ENCODE assay signal across 16 mouse cellular contexts in genomic region chr1:23272077-23272476, GRCm38 (mm10).
DNase-seq lines count a peak whose midpoint lies in the region; ATAC-seq and TF ChIP-seq lines count a peak whose summit lies in the region.
"Had no signal": no experiment of that assay in that cellular context is flagged by ENCODE, and none has a peak within 500 bp of the region (broad histone marks: within the 10 kb centered on the region; RNA-seq: fewer than 3 reads in every experiment).

No protein-coding gene starts in this region.

- H3K4me2 ChIP-seq in heart, embryonic 12.5 days: peak overlapping the region; percentile 41
- H3K4me2 ChIP-seq in lung, embryonic 16.5 days (ENCODE audit: low read depth, low read length): peak overlapping the region; percentile 36
- H3K4me2 ChIP-seq: hindbrain, embryonic 13.5 days; limb, embryonic 12.5 days; liver, embryonic 13.5 days; midbrain, embryonic 13.5 days had no signal

- peaks cover 6% of the 10 kb centered on the region; the same call in 1 of the 2 replicates for H3K36me3 ChIP-seq in heart, embryonic 12.5 days
- peaks cover 2% of the 10 kb centered on the region; the same call in 1 of the 2 replicates for H3K36me3 ChIP-seq in kidney, adult 2 months (ENCODE audit: control insufficient read depth, insufficient read depth, low read length)
- H3K36me3 ChIP-seq in lung, embryonic 16.5 days (ENCODE audit: control insufficient read depth, insufficient read depth, low read length): no peaks in the 10 kb centered on the region
- H3K36me3 ChIP-seq: hindbrain, embryonic 13.5 days had no signal

- TF ChIP-seq CTCF in kidney, adult 2 months (conservative IDR thresholded peaks at IDR 0.05; ENCODE audit: insufficient read depth, insufficient read length, low read depth, low read length): no peak

- peak overlapping the region; percentile 6; the same call in 1 of the 2 replicates for H3K4me3 ChIP-seq in heart, embryonic 12.5 days
- peak overlapping the region; percentile 66 for H3K4me3 ChIP-seq in kidney, adult 2 months (ENCODE audit: insufficient read depth, low read depth, low read length)
- no peak overlapping the region for H3K4me3 ChIP-seq in lung, embryonic 16.5 days (ENCODE audit: low read length)
- H3K4me3 ChIP-seq: hindbrain, embryonic 13.5 days; limb, embryonic 12.5 days; liver, embryonic 13.5 days; midbrain, embryonic 13.5 days had no signal

- no peaks in the 10 kb centered on the region for H3K9me3 ChIP-seq in heart, embryonic 12.5 days (replicated peaks)
- no peaks in the 10 kb centered on the region for H3K9me3 ChIP-seq in lung, embryonic 16.5 days (ENCODE audit: control insufficient read depth, low read length)
- H3K9me3 ChIP-seq: hindbrain, embryonic 13.5 days; limb, embryonic 12.5 days; liver, embryonic 13.5 days; midbrain, embryonic 13.5 days had no signal

- DNase-seq in heart, adult 11 months: no peak
- DNase-seq in kidney, adult 2 months: no peak
- no peak for DNase-seq in kidney, adult 18-20 months
- DNase-seq in lung, adult 18-20 months: no peak
- peak; percentile 45 for DNase-seq in lung, postnatal 36 days
- no peak for DNase-seq in spleen, adult 12 weeks (ENCODE audit: low spot score)
- DNase-seq: cerebellum, adult 9-11 months; embryo, embryonic 11 days; gastrocnemius, postnatal 25 days; liver, embryonic 13.5 days; thymus, postnatal 25 days had no signal

- TF ChIP-seq POLR2A in kidney, adult 2 months (IDR thresholded peaks at IDR 0.05; ENCODE audit: low read depth, low read length): no peak

- peak overlapping the region; percentile 75 for H3K27ac ChIP-seq in heart, embryonic 12.5 days (ENCODE audit: poor library complexity, severe bottlenecking)
- H3K27ac ChIP-seq in kidney, adult 2 months (ENCODE audit: insufficient read depth, low read depth, low read length): peak overlapping the region; percentile 98
- peak overlapping the region; percentile 86 for H3K27ac ChIP-seq in lung, embryonic 16.5 days (ENCODE audit: low read length)
- H3K27ac ChIP-seq: hindbrain, embryonic 13.5 days; limb, embryonic 12.5 days; liver, embryonic 13.5 days; midbrain, embryonic 13.5 days had no signal

- ATAC-seq in heart, embryonic 12.5 days (ENCODE audit: insufficient number of reproducible peaks, low FRiP score): no peak
- ATAC-seq in lung, embryonic 16.5 days (ENCODE audit: low read depth): peak; percentile 59; the same call in 1 of the 2 replicates
- ATAC-seq: midbrain, embryonic 13.5 days had no signal

- H3K4me1 ChIP-seq in heart, embryonic 12.5 days (replicated peaks): peaks cover 29% of the 10 kb centered on the region
- H3K4me1 ChIP-seq in kidney, adult 2 months (ENCODE audit: control insufficient read depth, insufficient read depth, low read length): peaks cover 24% of the 10 kb centered on the region
- peaks cover 15% of the 10 kb centered on the region for H3K4me1 ChIP-seq in lung, embryonic 16.5 days (replicated peaks; ENCODE audit: control insufficient read depth, insufficient read depth, low read length)
- H3K4me1 ChIP-seq: midbrain, embryonic 13.5 days had no signal

- WGBS in heart, embryonic 12.5 days: 30% methylated on average over 6 of the region's 6 CpGs
- WGBS in kidney, adult 2 months: 19% methylated on average over 6 of the region's 6 CpGs
- WGBS in lung, embryonic 16.5 days: 6% methylated on average over 6 of the region's 6 CpGs

- H3K27me3 ChIP-seq in heart, embryonic 12.5 days (replicated peaks): no peaks in the 10 kb centered on the region
- H3K27me3 ChIP-seq in kidney, adult 2 months (replicated peaks; ENCODE audit: control insufficient read depth, insufficient read depth, low read length): no peaks in the 10 kb centered on the region
- H3K27me3 ChIP-seq in lung, embryonic 16.5 days (ENCODE audit: control insufficient read depth, insufficient read depth, low read depth, low read length): no peaks in the 10 kb centered on the region
- H3K27me3 ChIP-seq: hindbrain, embryonic 13.5 days; limb, embryonic 12.5 days; liver, embryonic 13.5 days; midbrain, embryonic 13.5 days had no signal

- H3K9ac ChIP-seq in heart, embryonic 12.5 days: peak overlapping the region; percentile 20; the same call in 1 of the 2 replicates
- no peak overlapping the region for H3K9ac ChIP-seq in lung, embryonic 16.5 days (ENCODE audit: low read length)
- H3K9ac ChIP-seq: hindbrain, embryonic 13.5 days; limb, embryonic 12.5 days; liver, embryonic 13.5 days; midbrain, embryonic 13.5 days had no signal
